Mouse (Mus musculus): ENCODE measurements around the gene Ada. TPM values are rescaled to one million over a fixed set of nuclear protein-coding genes. Genes with fewer than 3 reads are reported as not detected.

The Ada gene
- total and polyA plus RNA-seq, 2 experiments from 2014 or later, result 2.2 to 4.1 TPM

GRCm38 (mm10) chr2:163686233-163686632 lies 63.8 kb downstream of the Ada start:
- Histone ChIP-seq H3K36me3 (replicated peaks; ENCODE audit: control insufficient read depth, insufficient read depth, low read length) (no peaks in the 10 kb centered on the region), H3K9me3 (replicated peaks; ENCODE audit: control insufficient read depth, low read length) (no peaks in the 10 kb centered on the region), H3K4me3 (ENCODE audit: low read depth, low read length) (no peak overlapping the region), H3K4me1 (ENCODE audit: control insufficient read depth, insufficient read depth) (peaks cover 69% of the 10 kb centered on the region), H3K27me3 (ENCODE audit: control insufficient read depth, insufficient read depth, low read length) (no peaks in the 10 kb centered on the region), H3K27ac (ENCODE audit: low read depth) (peak overlapping the region; percentile 98), H3K4me2 (ENCODE audit: low read depth, low read length) (peak overlapping the region; percentile 36), H3K9ac (replicated peaks; ENCODE audit: low read depth, low read length) (peak overlapping the region; percentile 58)
- DNase-seq (ENCODE audit: low spot score), result peak; percentile 51
- TF ChIP-seq CTCF (IDR thresholded peaks at IDR 0.05; ENCODE audit: low read depth), result no peak
- no peak for TF ChIP-seq EP300 (IDR thresholded peaks at IDR 0.05; ENCODE audit: low read depth)
- ATAC-seq (ENCODE audit: insufficient read depth, low read depth), result peak; percentile 21
- 13% methylated on average over 5 of the region's 5 CpGs for WGBS

- no peak overlapping the region for H3K4me3 ChIP-seq (ENCODE audit: low read depth, low read length)
- no peaks in the 10 kb centered on the region for H3K9me3 ChIP-seq (replicated peaks; ENCODE audit: control insufficient read depth, low read length)
- peak overlapping the region; percentile 58 for H3K9ac ChIP-seq (replicated peaks; ENCODE audit: low read depth, low read length)
- no peaks in the 10 kb centered on the region for H3K36me3 ChIP-seq (replicated peaks; ENCODE audit: control insufficient read depth, insufficient read depth, low read length)
- 11% methylated on average over 6 of the region's 6 CpGs for WGBS
- peaks cover 64% of the 10 kb centered on the region for H3K4me1 ChIP-seq (ENCODE audit: control insufficient read depth, insufficient read depth)
- peak; percentile 91 for ATAC-seq (ENCODE audit: insufficient read depth, low read depth)
- peak; percentile 97 for DNase-seq (ENCODE audit: low spot score)
- TF ChIP-seq EP300 (IDR thresholded peaks at IDR 0.05; ENCODE audit: low read depth) (peak; percentile 100), CTCF (IDR thresholded peaks at IDR 0.05; ENCODE audit: low read depth) (no peak)
- peak overlapping the region; percentile 98 for H3K27ac ChIP-seq (ENCODE audit: low read depth)
- H3K27me3 ChIP-seq (ENCODE audit: control insufficient read depth, insufficient read depth, low read length), result no peaks in the 10 kb centered on the region
- H3K4me2 ChIP-seq (ENCODE audit: low read depth, low read length), result peak overlapping the region; percentile 36
Measured at GRCm38 (mm10) chr2:163685761-163686200, 64.3 kb downstream of the Ada start.

GRCm38 (mm10) chr2:163685287-163685686 lies 64.8 kb downstream of the Ada start:
- peak overlapping the region; percentile 98 for H3K27ac ChIP-seq (ENCODE audit: low read depth)
- H3K9me3 ChIP-seq (replicated peaks; ENCODE audit: control insufficient read depth, low read length), result no peaks in the 10 kb centered on the region
- WGBS, result 15% methylated on average over 4 of the region's 4 CpGs
- H3K4me3 ChIP-seq (ENCODE audit: low read depth, low read length), result no peak overlapping the region
- DNase-seq (ENCODE audit: low spot score) (peak; percentile 35), ATAC-seq (ENCODE audit: insufficient read depth, low read depth) (peak; percentile 37)
- no peaks in the 10 kb centered on the region for H3K27me3 ChIP-seq (ENCODE audit: control insufficient read depth, insufficient read depth, low read length)
- no peaks in the 10 kb centered on the region for H3K36me3 ChIP-seq (replicated peaks; ENCODE audit: control insufficient read depth, insufficient read depth, low read length)
- peaks cover 59% of the 10 kb centered on the region for H3K4me1 ChIP-seq (ENCODE audit: control insufficient read depth, insufficient read depth)
- no peak overlapping the region for H3K4me2 ChIP-seq (ENCODE audit: low read depth, low read length)
- H3K9ac ChIP-seq (replicated peaks; ENCODE audit: low read depth, low read length), result no peak overlapping the region
- TF ChIP-seq EP300 (IDR thresholded peaks at IDR 0.05; ENCODE audit: low read depth) (no peak), CTCF (IDR thresholded peaks at IDR 0.05; ENCODE audit: low read depth) (no peak)

- Histone ChIP-seq H3K27ac (ENCODE audit: low read depth) (peak overlapping the region; percentile 59), H3K9ac (replicated peaks; ENCODE audit: low read depth, low read length) (no peak overlapping the region), H3K4me1 (ENCODE audit: control insufficient read depth, insufficient read depth) (peaks cover 37% of the 10 kb centered on the region), H3K27me3 (ENCODE audit: control insufficient read depth, insufficient read depth, low read length) (no peaks in the 10 kb centered on the region), H3K4me3 (ENCODE audit: low read depth, low read length) (no peak overlapping the region), H3K9me3 (replicated peaks; ENCODE audit: control insufficient read depth, low read length) (no peaks in the 10 kb centered on the region), H3K4me2 (ENCODE audit: low read depth, low read length) (no peak overlapping the region), H3K36me3 (replicated peaks; ENCODE audit: control insufficient read depth, insufficient read depth, low read length) (no peaks in the 10 kb centered on the region)
- WGBS, result 86% methylated on average over 2 of the region's 2 CpGs
- TF ChIP-seq CTCF (IDR thresholded peaks at IDR 0.05; ENCODE audit: low read depth) (no peak), EP300 (IDR thresholded peaks at IDR 0.05; ENCODE audit: low read depth) (no peak)
- ATAC-seq (ENCODE audit: insufficient read depth, low read depth) (no peak), DNase-seq (ENCODE audit: low spot score) (no peak)
Measured at GRCm38 (mm10) chr2:163682344-163682743, 67.7 kb downstream of the Ada start.

GRCm38 (mm10) chr2:163676745-163677144 lies 73.3 kb downstream of the Ada start:
- H3K36me3 ChIP-seq (replicated peaks; ENCODE audit: control insufficient read depth, insufficient read depth, low read length), result no peaks in the 10 kb centered on the region
- TF ChIP-seq CTCF (IDR thresholded peaks at IDR 0.05; ENCODE audit: low read depth), result no peak
- no peak for TF ChIP-seq EP300 (IDR thresholded peaks at IDR 0.05; ENCODE audit: low read depth)
- no peak overlapping the region for H3K9ac ChIP-seq (replicated peaks; ENCODE audit: low read depth, low read length)
- no peaks in the 10 kb centered on the region for H3K27me3 ChIP-seq (ENCODE audit: control insufficient read depth, insufficient read depth, low read length)
- 78% methylated on average over 3 of the region's 3 CpGs for WGBS
- no peaks in the 10 kb centered on the region for H3K9me3 ChIP-seq (replicated peaks; ENCODE audit: control insufficient read depth, low read length)
- no peak overlapping the region for H3K4me3 ChIP-seq (ENCODE audit: low read depth, low read length)
- no peak for DNase-seq (ENCODE audit: low spot score)
- H3K4me1 ChIP-seq (ENCODE audit: control insufficient read depth, insufficient read depth), result peaks cover 32% of the 10 kb centered on the region
- ATAC-seq (ENCODE audit: insufficient read depth, low read depth), result no peak
- peak overlapping the region; percentile 75 for H3K27ac ChIP-seq (ENCODE audit: low read depth)
- no peak overlapping the region for H3K4me2 ChIP-seq (ENCODE audit: low read depth, low read length)

Other genes starting within 250 kb of the Ada start
- not detected in 2 replicates for gene Hnf4a, start 243.4 kb downstream of the Ada start, total RNA-seq (2014; rRNA removed; ENCODE audit: low replicate concordance)
- gene Hnf4a, start 243.4 kb downstream of the Ada start, polyA plus RNA-seq (2015; fragmentation: Nextera tagmentation; extraction: Ambion mirVana), result not detected in 2 replicates
- gene Ttpal, start 147.9 kb downstream of the Ada start, total RNA-seq (2014; rRNA removed; ENCODE audit: low replicate concordance), result 14.5 and 58.3 TPM in 2 replicates
- 8.8 TPM in 2 replicates for gene Ttpal, start 147.9 kb downstream of the Ada start, polyA plus RNA-seq (2015; fragmentation: Nextera tagmentation; extraction: Ambion mirVana)
- 181 and 193 TPM in 2 replicates for gene Serinc3, start 105.1 kb downstream of the Ada start, total RNA-seq (2014; rRNA removed; ENCODE audit: low replicate concordance)
- gene Serinc3, start 105.1 kb downstream of the Ada start, polyA plus RNA-seq (2015; fragmentation: Nextera tagmentation; extraction: Ambion mirVana), result 61.3 and 62.4 TPM in 2 replicates
- 363 and 431 TPM in 2 replicates for gene Pkig, start 91.9 kb downstream of the Ada start, total RNA-seq (2014; rRNA removed; ENCODE audit: low replicate concordance)
- 495 and 511 TPM in 2 replicates for gene Pkig, start 91.9 kb downstream of the Ada start, polyA plus RNA-seq (2015; fragmentation: Nextera tagmentation; extraction: Ambion mirVana)
- 2.6 TPM in 1 of 2 replicates, not detected in the other for gene Ccn5, start 70.6 kb upstream of the Ada start, total RNA-seq (2014; rRNA removed; ENCODE audit: low replicate concordance)
- gene Ccn5, start 70.6 kb upstream of the Ada start, polyA plus RNA-seq (2015; fragmentation: Nextera tagmentation; extraction: Ambion mirVana), result 1.4 and 2.8 TPM in 2 replicates
- gene Kcnk15, start 103.4 kb upstream of the Ada start, total RNA-seq (2014; rRNA removed; ENCODE audit: low replicate concordance), result not detected in 2 replicates
- gene Kcnk15, start 103.4 kb upstream of the Ada start, polyA plus RNA-seq (2015; fragmentation: Nextera tagmentation; extraction: Ambion mirVana), result not detected in 2 replicates
- gene Rims4, start 168.4 kb upstream of the Ada start, total RNA-seq (2014; rRNA removed; ENCODE audit: low replicate concordance), result 0.08 and 2.0 TPM in 2 replicates
- gene Rims4, start 168.4 kb upstream of the Ada start, polyA plus RNA-seq (2015; fragmentation: Nextera tagmentation; extraction: Ambion mirVana), result 0.07 and 0.08 TPM in 2 replicates
- 31.8 and 35.0 TPM in 2 replicates for gene Ywhab, start 244.7 kb upstream of the Ada start, total RNA-seq (2014; rRNA removed; ENCODE audit: low replicate concordance)
- gene Ywhab, start 244.7 kb upstream of the Ada start, polyA plus RNA-seq (2015; fragmentation: Nextera tagmentation; extraction: Ambion mirVana), result 157 and 158 TPM in 2 replicates